Mouse (Mus musculus): ENCODE data around the gene Guca1a. TPM values are rescaled to one million over a fixed set of nuclear protein-coding genes. Genes with fewer than 3 reads are reported as not detected.
A peak's percentile ranks its signal among the peaks of the same experiment; 100 is the strongest.
"Not testable (repeated sequence)": the region's sequence is repeated elsewhere in the genome, so short reads cannot be mapped to it uniquely, and the experiment has no call there.

The Guca1a gene
- polyA plus RNA-seq, 1 experiment from 2014 or later, result 3.3 TPM

- no peaks in the 10 kb centered on the region for H3K4me1 ChIP-seq (replicated peaks; ENCODE audit: control insufficient read depth, insufficient read depth, low read length)
- TF ChIP-seq CTCF (IDR thresholded peaks at IDR 0.05; ENCODE audit: low read depth), result no peak
- ATAC-seq, result no peak
- H3K27ac ChIP-seq (ENCODE audit: low read depth, low read length), result no peak overlapping the region
- H3K4me2 ChIP-seq (replicated peaks; ENCODE audit: low read depth), result no peak overlapping the region
- H3K9ac ChIP-seq (ENCODE audit: low read depth, low read length), result no peak overlapping the region
- H3K9me3 ChIP-seq (ENCODE audit: control insufficient read depth), result no peaks in the 10 kb centered on the region
- no peaks in the 10 kb centered on the region for H3K36me3 ChIP-seq (ENCODE audit: control insufficient read depth, insufficient read depth)
- no peak overlapping the region for H3K4me3 ChIP-seq (ENCODE audit: low read depth, low read length)
- WGBS, result 58% methylated on average over 3 of the region's 3 CpGs
- H3K27me3 ChIP-seq (replicated peaks; ENCODE audit: control insufficient read depth, insufficient read depth, low read length), result no peaks in the 10 kb centered on the region
These were observed 21.2 kb upstream of the Guca1a start for GRCm38 (mm10) chr17:47421566-47421965.

- 80% methylated on average over 2 of the region's 2 CpGs for WGBS
- Histone ChIP-seq H3K4me3 (ENCODE audit: low read depth, low read length) (no peak overlapping the region), H3K9me3 (ENCODE audit: control insufficient read depth) (no peaks in the 10 kb centered on the region), H3K27ac (ENCODE audit: low read depth, low read length) (no peak overlapping the region), H3K27me3 (replicated peaks; ENCODE audit: control insufficient read depth, insufficient read depth, low read length) (no peaks in the 10 kb centered on the region), H3K4me2 (replicated peaks; ENCODE audit: low read depth) (no peak overlapping the region), H3K36me3 (ENCODE audit: control insufficient read depth, insufficient read depth) (no peaks in the 10 kb centered on the region), H3K9ac (ENCODE audit: low read depth, low read length) (no peak overlapping the region), H3K4me1 (replicated peaks; ENCODE audit: control insufficient read depth, insufficient read depth, low read length) (no peaks in the 10 kb centered on the region)
- no peak for ATAC-seq
- TF ChIP-seq CTCF (IDR thresholded peaks at IDR 0.05; ENCODE audit: low read depth), result no peak
These were observed 19.8 kb upstream of the Guca1a start for GRCm38 (mm10) chr17:47420195-47420594.

GRCm38 (mm10) chr17:47409897-47410861 is 9.8 kb upstream of the Guca1a start:
- not testable (repeated sequence) for H3K36me3 ChIP-seq (ENCODE audit: control insufficient read depth, insufficient read depth)

GRCm38 (mm10) chr17:47408558-47408898 is 8.1 kb upstream of the Guca1a start:
- Histone ChIP-seq H3K27me3 (replicated peaks; ENCODE audit: control insufficient read depth, insufficient read depth, low read length) (peaks cover 15% of the 10 kb centered on the region), H3K36me3 (ENCODE audit: control insufficient read depth, insufficient read depth) (no peaks in the 10 kb centered on the region), H3K9ac (ENCODE audit: low read depth, low read length) (no peak overlapping the region), H3K4me3 (ENCODE audit: low read depth, low read length) (no peak overlapping the region), H3K27ac (ENCODE audit: low read depth, low read length) (no peak overlapping the region), H3K4me1 (replicated peaks; ENCODE audit: control insufficient read depth, insufficient read depth, low read length) (no peaks in the 10 kb centered on the region), H3K9me3 (ENCODE audit: control insufficient read depth) (no peaks in the 10 kb centered on the region), H3K4me2 (replicated peaks; ENCODE audit: low read depth) (no peak overlapping the region)
- peak; percentile 49; the same call in 1 of the 2 replicates for ATAC-seq
- WGBS, result 24% methylated on average over 8 of the region's 8 CpGs
- peak; percentile 85 for TF ChIP-seq CTCF (IDR thresholded peaks at IDR 0.05; ENCODE audit: low read depth)

More at GRCm38 (mm10) chr17:47409897-47410861, 9.8 kb upstream of the Guca1a start:
- H3K4me3 ChIP-seq (ENCODE audit: low read depth, low read length), result peak overlapping the region; percentile 29
- H3K9me3 ChIP-seq (ENCODE audit: control insufficient read depth); H3K4me1 ChIP-seq (replicated peaks; ENCODE audit: control insufficient read depth, insufficient read depth, low read length); H3K9ac ChIP-seq (ENCODE audit: low read depth, low read length); H3K27ac ChIP-seq (ENCODE audit: low read depth, low read length): not testable (repeated sequence)
- H3K27me3 ChIP-seq (replicated peaks; ENCODE audit: control insufficient read depth, insufficient read depth, low read length), result peaks cover 15% of the 10 kb centered on the region
- peak; percentile 25; the same call in 1 of the 2 replicates for ATAC-seq
- WGBS, result 5% methylated on average over 74 of the region's 74 CpGs
- peak overlapping the region; percentile 59 for H3K4me2 ChIP-seq (replicated peaks; ENCODE audit: low read depth)

GRCm38 (mm10) chr17:47407717-47408557 is 7.6 kb upstream of the Guca1a start:
- no peak for TF ChIP-seq CTCF (IDR thresholded peaks at IDR 0.05; ENCODE audit: low read depth)
- H3K9me3 ChIP-seq (ENCODE audit: control insufficient read depth), result no peaks in the 10 kb centered on the region
- WGBS, result 62% methylated on average over 10 of the region's 10 CpGs
- H3K4me3 ChIP-seq (ENCODE audit: low read depth, low read length), result no peak overlapping the region
- no peaks in the 10 kb centered on the region for H3K36me3 ChIP-seq (ENCODE audit: control insufficient read depth, insufficient read depth)
- no peaks in the 10 kb centered on the region for H3K4me1 ChIP-seq (replicated peaks; ENCODE audit: control insufficient read depth, insufficient read depth, low read length)
- no peak overlapping the region for H3K9ac ChIP-seq (ENCODE audit: low read depth, low read length)
- peaks cover 15% of the 10 kb centered on the region for H3K27me3 ChIP-seq (replicated peaks; ENCODE audit: control insufficient read depth, insufficient read depth, low read length)
- no peak overlapping the region for H3K27ac ChIP-seq (ENCODE audit: low read depth, low read length)
- ATAC-seq, result peak; percentile 5; the same call in 1 of the 2 replicates
- H3K4me2 ChIP-seq (replicated peaks; ENCODE audit: low read depth), result no peak overlapping the region

- no peak for TF ChIP-seq CTCF (IDR thresholded peaks at IDR 0.05; ENCODE audit: low read depth)
- Histone ChIP-seq H3K4me2 (replicated peaks; ENCODE audit: low read depth) (no peak overlapping the region), H3K4me1 (replicated peaks; ENCODE audit: control insufficient read depth, insufficient read depth, low read length) (peaks cover 5% of the 10 kb centered on the region), H3K4me3 (ENCODE audit: low read depth, low read length) (no peak overlapping the region), H3K36me3 (ENCODE audit: control insufficient read depth, insufficient read depth) (no peaks in the 10 kb centered on the region), H3K9me3 (ENCODE audit: control insufficient read depth) (no peaks in the 10 kb centered on the region), H3K9ac (ENCODE audit: low read depth, low read length) (no peak overlapping the region), H3K27ac (ENCODE audit: low read depth, low read length) (no peak overlapping the region), H3K27me3 (replicated peaks; ENCODE audit: control insufficient read depth, insufficient read depth, low read length) (no peaks in the 10 kb centered on the region; the same call in 1 of the 2 replicates)
- 85% methylated on average over 8 of the region's 8 CpGs for WGBS
- ATAC-seq, result no peak
These were observed 1.3 kb downstream of the Guca1a start for GRCm38 (mm10) chr17:47399091-47399490.

All from intestine, postnatal 0 days (tissue).